Mouse (Mus musculus): ENCODE results near the gene Slc50a1.

- no peak for TF ChIP-seq CTCF (IDR thresholded peaks at IDR 0.05; ENCODE audit: low read depth)
- TF ChIP-seq EP300 (optimal IDR thresholded peaks at IDR 0.05), result no peak
Measured at GRCm38 (mm10) chr3:89218271-89218670, 52.1 kb downstream of the Slc50a1 start.
